Mouse (Mus musculus): ENCODE results near the gene Bet1l. TPM values are rescaled to one million over a fixed set of nuclear protein-coding genes. Genes with fewer than 3 reads are reported as not detected.

The Bet1l gene
- total RNA-seq, 2 experiments from 2014 or later, result 13.5 to 15.9 TPM

DNA sequence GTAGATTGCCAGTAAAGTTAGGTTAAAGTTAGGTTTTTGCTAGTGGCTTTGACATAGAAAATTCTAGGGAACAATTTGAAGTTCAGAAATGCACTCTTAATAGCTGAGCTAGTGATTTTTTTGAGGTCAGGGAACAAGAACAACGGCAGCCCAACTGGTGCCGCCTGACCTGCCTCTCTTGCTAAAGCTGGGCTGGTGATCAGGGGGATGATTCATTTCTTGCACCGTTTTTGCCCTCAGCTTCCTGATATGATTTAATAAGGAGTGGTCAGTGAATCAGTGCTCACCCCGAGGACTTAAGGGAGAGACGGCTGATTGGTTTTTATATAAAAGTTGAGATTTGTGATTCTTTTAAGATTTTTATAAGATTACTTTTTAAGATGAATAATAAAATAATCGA, 25.9 kb downstream of the Bet1l start:
- no peak for DNase-seq

DNA sequence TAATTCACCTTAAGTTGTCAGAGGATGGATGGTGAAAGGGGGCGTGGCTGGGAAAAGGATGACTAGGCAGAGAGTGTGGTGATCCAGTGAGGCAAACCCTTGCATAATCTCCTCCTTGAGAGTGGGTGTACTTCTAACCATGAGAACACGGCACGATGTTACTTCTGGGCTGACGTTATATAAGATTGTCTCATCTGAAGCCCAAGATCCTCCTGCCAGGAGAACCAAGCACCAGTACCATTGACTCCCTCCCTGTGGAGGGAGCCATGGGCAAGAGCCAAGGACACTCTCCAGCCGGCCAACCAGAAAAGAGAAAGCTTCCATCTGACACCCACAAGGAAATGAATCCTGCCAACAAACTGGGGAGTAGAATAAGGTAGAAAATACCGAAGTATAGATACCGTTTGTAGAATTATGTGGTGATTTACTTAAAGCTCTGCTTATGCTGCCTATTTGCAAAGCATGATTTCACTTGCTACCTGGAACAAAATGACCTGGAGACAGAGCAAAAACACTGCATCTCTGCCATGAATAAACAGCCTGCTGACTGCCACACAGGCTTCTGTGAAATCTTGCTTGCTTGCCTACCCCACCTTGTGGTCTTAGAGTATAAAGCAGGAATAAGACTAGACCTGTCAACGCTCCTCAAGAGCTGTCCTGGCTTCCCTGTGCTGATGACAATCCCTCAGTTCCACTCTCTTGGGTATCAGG, 29.1 kb downstream of the Bet1l start:
- no peak for DNase-seq

DNA sequence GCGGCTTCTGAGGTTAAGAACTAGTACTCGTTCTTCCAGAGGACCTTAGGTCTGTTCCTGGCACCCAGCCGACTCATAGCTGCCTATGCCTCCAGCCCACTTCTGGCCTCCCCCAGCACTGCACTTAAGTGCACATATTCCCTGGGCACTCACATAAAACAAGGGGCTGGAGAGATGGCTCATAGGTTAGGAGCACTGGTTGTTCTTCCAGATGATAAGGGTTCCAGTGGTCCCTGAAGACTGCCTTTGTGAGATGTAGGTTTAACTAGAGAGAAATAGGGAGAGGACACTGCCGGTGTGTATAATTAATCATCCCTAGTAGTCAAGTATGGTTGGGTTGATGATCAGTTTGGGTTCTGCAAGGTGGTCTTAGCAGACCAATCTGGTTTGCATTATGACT, 34.6 kb downstream of the Bet1l start:
- no peak for DNase-seq

DNA sequence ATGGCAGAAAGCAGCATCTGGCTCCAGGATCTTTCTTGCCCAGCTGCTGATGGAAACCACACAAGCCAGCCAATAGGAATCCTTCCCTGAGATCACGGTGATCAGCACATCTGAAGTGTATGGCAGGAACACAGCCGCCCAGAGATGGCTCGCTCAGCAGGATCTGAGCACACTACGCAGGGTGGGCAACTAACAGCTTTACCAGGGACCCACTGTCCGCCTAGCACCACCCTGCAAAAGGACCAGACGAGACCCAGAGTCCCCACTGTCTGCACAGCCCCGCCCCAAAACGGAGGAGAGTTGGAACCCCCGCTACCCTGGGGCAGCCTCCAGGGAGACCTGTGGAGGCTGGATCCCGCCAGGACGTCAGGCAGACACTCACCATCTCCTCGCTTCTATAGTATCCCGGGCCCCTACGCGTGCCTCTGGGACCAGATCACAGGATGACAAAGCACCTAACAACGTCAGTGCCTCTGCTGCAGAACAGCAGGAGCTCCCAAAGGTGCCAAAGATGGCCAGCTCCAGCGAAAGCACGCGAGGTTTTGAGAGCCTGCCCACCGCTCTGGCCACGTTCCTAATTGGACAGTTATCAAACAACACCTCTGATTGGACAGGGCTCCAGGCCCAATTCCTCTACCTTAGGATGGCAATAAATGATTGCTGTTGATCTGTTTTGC, 35.6 kb downstream of the Bet1l start, which contains the start of gene Zfp941:
Gene Zfp941, minus strand, starts transcription at position 526 of the 677 bp plus-strand sequence.
- DNase-seq, result peak; percentile 63

DNA sequence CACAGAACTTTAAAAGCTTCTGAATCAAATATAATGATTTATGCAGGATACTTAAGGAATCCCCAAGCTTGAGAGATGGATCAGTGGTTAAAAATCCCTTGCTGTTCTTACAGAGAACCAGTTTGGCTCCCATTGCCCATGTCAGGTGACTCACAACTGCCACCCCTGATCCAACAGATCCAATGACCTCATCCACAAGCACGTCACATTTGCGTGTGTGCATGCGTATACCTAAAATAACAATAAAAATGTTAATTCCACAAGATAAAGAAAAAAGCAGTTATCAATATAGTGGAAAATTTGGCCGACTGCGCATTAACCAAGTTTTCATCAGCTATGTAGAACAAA, 36.1 kb downstream of the Bet1l start:
- no peak for DNase-seq

DNA sequence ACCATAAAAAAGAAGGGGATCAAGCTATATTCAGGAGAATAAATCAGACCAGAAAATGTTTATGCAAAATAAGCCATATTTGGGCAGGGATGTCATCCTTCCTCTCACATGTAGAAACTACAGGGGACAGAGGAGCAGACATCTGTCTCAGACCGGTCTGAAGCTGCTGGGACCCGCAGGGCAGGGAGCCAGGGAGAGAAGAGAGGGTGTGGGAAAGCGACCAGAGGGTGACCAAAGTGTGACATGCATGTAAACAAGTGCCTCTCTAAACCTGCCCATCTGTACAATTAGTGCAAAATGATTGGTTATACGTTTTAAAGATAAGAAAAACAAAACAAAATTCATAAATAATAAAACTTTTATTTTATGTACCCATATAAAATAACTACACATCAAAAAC, 37.2 kb downstream of the Bet1l start:
- DNase-seq, result no peak

DNA sequence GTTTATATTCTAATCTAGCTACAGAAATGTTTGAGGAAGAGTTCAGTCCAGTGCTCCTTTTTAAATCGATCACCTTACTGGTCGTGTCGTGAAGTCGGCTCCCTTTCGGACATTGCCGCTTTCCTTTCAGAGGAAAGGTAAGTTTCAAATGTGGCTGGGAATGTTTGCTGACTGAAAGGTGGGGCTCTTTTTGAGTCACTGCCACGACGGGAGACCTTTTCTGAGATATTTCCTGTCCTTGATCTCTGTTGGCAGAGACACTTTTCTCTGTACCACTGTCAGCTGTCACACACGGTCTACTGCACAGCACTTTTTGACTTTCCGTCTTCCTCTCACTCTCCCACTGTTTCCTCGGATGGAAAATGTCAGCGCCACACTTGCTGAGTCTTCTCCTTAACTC, 44.5 kb downstream of the Bet1l start:
- DNase-seq, result no peak

DNA sequence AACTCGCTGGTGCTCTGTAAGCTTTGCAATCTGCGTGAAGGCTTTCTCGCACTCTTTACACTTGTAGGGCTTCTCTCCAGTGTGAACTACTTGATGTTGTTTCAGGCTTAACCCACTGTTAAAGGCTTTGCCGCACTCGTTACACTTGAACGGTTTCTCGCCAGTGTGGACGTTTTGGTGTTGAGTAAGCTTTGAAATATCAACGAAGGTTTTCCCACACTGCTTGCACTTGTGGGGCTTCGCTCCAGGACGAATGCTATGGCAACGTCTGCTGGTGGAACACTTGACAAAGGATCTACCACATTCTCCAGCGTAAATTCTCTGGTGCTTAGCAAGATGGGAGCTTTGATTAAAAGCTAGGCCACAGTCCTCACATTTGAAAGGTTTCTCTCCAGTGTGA, 45.7 kb downstream of the Bet1l start:
- DNase-seq, result no peak

DNA sequence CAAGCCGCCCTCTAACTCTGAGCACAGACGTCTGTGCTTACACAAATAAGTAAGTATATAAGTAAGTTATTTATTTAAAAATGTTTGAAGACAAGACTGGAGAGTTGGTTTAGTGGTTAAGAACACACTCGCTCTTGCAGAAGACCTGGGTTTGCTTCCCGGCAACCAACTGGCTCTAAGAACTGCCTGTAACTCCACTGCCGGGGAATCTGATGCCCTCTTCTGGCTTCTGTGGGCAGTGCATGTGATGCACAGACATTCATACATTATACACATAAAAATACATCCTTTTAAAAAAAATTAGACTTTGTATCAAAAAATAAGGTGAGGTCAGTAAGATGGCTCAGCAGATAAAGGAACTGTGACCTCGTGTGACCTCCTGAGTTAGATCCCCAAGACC, 46.9 kb downstream of the Bet1l start:
- DNase-seq, result no peak

DNA sequence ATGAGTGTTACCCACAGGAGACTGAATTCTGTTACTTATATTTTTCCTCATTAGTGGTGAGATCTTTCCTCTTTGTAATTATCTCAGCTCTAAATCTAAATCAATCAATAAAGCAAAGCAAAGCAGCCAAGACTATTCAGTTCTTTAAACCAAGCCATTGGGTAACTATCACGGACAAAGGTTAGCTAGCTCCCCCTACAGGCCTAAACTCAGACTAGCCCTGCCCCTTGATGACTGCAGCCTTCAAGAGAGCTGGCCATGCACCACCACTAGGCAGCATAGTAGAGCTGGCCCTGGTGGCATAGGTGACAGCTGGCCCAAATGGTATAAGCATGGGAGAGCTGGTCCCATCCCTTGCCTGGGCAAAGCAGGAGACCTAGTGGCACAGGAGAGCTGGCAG, 51.7 kb downstream of the Bet1l start:
- DNase-seq, result peak; percentile 30

Other genes starting within 250 kb of the Bet1l start
- gene Olfr61, start 228.6 kb downstream of the Bet1l start, total RNA-seq (2021), result not detected
- not detected for gene Olfr53, start 211.1 kb downstream of the Bet1l start, total RNA-seq (2021)
- not detected for gene Olfr539, start 197.6 kb downstream of the Bet1l start, total RNA-seq (2021)
- not detected for gene Olfr45, start 175.6 kb downstream of the Bet1l start, total RNA-seq (2021)
- not detected for gene Olfr541, start 160.3 kb downstream of the Bet1l start, total RNA-seq (2021)
- gene Cyp2e1, start 93.8 kb downstream of the Bet1l start, total RNA-seq (2021), result under 1 TPM in 1 of 2 experiments, not detected in 1; 0.24 TPM
- under 1 TPM; 0.18 to 0.24 TPM for gene Syce1, start 69.7 kb downstream of the Bet1l start, total RNA-seq (2021)
- under 1 TPM; 0.76 to 0.97 TPM for gene Zfp941, start 35.4 kb downstream of the Bet1l start, total RNA-seq (2021)
- not detected for gene Urah, start 22.6 kb downstream of the Bet1l start, total RNA-seq (2021)
- 10 to 100 TPM in 1 of 2 experiments, 1 to 10 TPM in 1; 9.7 to 10.6 TPM for gene Scgb1c1, start 12.0 kb downstream of the Bet1l start, total RNA-seq (2021)
- gene Odf3, start 9.8 kb downstream of the Bet1l start, total RNA-seq (2021), result not detected
- under 1 TPM in 1 of 2 experiments, not detected in 1; 0.29 TPM for gene Gm45785, start 1.2 kb downstream of the Bet1l start, total RNA-seq (2021)
- gene Ric8a, start 620 bp downstream of the Bet1l start, total RNA-seq (2021), result 10 to 100 TPM; 25.2 to 32.3 TPM
- 100 to 1,000 TPM; 119 to 120 TPM for gene Psmd13, start 24.4 kb upstream of the Bet1l start, total RNA-seq (2021)
- 10 to 100 TPM; 45.1 to 49.1 TPM for gene Sirt3, start 24.7 kb upstream of the Bet1l start, total RNA-seq (2021)
- 1,000 to 10,000 TPM; 1,034 to 1,156 TPM for gene Cox8b, start 42.9 kb upstream of the Bet1l start, total RNA-seq (2021)
- gene Nlrp6, start 63.3 kb upstream of the Bet1l start, total RNA-seq (2021), result not detected
- gene Pgghg, start 83.8 kb upstream of the Bet1l start, total RNA-seq (2021), result 1 to 10 TPM; 8.4 to 8.7 TPM
- gene Ifitm5, start 92.7 kb upstream of the Bet1l start, total RNA-seq (2021), result 1 to 10 TPM in 1 of 2 experiments, under 1 TPM in 1; 0.72 to 1.4 TPM
- gene Gm45717, start 98.4 kb upstream of the Bet1l start, total RNA-seq (2021), result not detected
- 100 to 1,000 TPM; 178 to 182 TPM for gene Ifitm2, start 98.4 kb upstream of the Bet1l start, total RNA-seq (2021)
- gene Ifitm1, start 109.6 kb upstream of the Bet1l start, total RNA-seq (2021), result 1 to 10 TPM; 2.6 to 3.0 TPM
- gene Ifitm3, start 153.2 kb upstream of the Bet1l start, total RNA-seq (2021), result 10 to 100 TPM; 79.3 to 83.8 TPM
- under 1 TPM in 1 of 2 experiments, not detected in 1; 0.56 TPM for gene Ifitm6, start 160.3 kb upstream of the Bet1l start, total RNA-seq (2021)
- gene Gm17387, start 171.6 kb upstream of the Bet1l start, total RNA-seq (2021), result not detected
- gene B4galnt4, start 203.5 kb upstream of the Bet1l start, total RNA-seq (2021), result under 1 TPM; 0.26 to 0.54 TPM
- under 1 TPM in 1 of 2 experiments, not detected in 1; 0.23 TPM for gene Pkp3, start 220.6 kb upstream of the Bet1l start, total RNA-seq (2021)
- 1 to 10 TPM; 3.3 to 4.3 TPM for gene Sigirr, start 243.0 kb upstream of the Bet1l start, total RNA-seq (2021)